Mouse (Mus musculus): ENCODE data around the gene Dock1. TPM values are rescaled to one million over a fixed set of nuclear protein-coding genes. Genes with fewer than 3 reads are reported as not detected.
A peak's percentile ranks its signal among the peaks of the same experiment; 100 is the strongest.

Gene Dock1
- polyA plus RNA-seq, 1 experiment from 2014 or later: 29.0 TPM

- H3K36me3 ChIP-seq: peaks cover 11% of the 10 kb centered on the region
- ATAC-seq (ENCODE audit: insufficient read depth, low FRiP score, low read depth): peak; percentile 81
Observed at GRCm38 (mm10) chr7:135139153-135139612, 468.7 kb downstream of the Dock1 start.

DNA sequence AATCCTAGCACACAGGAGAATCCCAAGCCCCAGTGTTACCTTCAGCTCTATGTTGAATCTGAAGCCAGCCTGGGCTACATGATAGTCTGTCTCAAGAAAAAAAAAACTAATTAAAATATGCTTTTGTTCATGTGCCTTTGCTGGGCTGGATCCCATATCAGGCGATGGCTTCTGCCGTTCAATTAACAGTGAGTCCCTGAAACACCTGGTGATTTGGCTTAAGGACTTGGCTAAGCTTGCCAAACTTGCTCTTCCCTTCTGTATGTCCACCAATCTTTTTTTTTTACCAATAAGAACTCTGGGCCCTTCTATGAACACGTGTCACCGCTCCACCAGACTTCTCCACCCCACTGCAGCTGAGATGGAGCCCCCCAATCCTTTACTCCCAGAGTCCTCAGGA lies 474.3 kb downstream of the Dock1 start:
- no peaks in the 10 kb centered on the region for H3K27me3 ChIP-seq (replicated peaks)
- no peaks in the 10 kb centered on the region for H3K4me1 ChIP-seq
- H3K9me3 ChIP-seq: no peaks in the 10 kb centered on the region
- H3K36me3 ChIP-seq: peaks cover 25% of the 10 kb centered on the region
- no peak overlapping the region for H3K4me3 ChIP-seq (replicated peaks)
- H3K4me2 ChIP-seq: no peak overlapping the region
- no peak overlapping the region for H3K27ac ChIP-seq
- WGBS: 89% methylated on average over 4 of the region's 4 CpGs
- no peak overlapping the region for H3K9ac ChIP-seq
- ATAC-seq (ENCODE audit: insufficient read depth, low FRiP score, low read depth): no peak

More at GRCm38 (mm10) chr7:135139153-135139612, 468.7 kb downstream of the Dock1 start:
- no peaks in the 10 kb centered on the region for H3K9me3 ChIP-seq
- no peaks in the 10 kb centered on the region for H3K27me3 ChIP-seq (replicated peaks)
- H3K27ac ChIP-seq: no peak overlapping the region
- no peaks in the 10 kb centered on the region for H3K4me1 ChIP-seq
- H3K4me3 ChIP-seq (replicated peaks): no peak overlapping the region
- no peak overlapping the region for H3K4me2 ChIP-seq
- no peak overlapping the region for H3K9ac ChIP-seq
- WGBS: 49% methylated on average over 5 of the region's 5 CpGs

DNA sequence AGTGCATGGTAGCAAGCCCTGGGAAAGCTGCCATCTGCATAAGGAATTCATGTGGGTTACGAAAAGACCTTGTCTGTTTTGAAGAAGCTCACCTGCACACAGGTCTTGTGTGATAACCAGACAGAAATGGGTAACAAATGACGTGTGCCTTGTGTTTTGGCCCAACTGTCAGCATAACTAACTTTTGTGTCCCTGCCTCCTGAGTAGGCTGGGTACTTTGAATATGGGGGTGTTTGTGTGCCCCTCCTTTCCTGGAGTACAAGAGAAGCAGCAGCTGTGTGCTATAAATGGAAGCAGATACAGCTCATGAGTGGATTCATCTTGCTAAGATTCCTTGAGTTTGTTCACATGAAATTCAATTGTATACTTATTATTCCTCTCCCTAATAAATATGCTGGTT lies 480.5 kb downstream of the Dock1 start:
- 73% methylated on average over 2 of the region's 2 CpGs for WGBS
- no peak overlapping the region for H3K9ac ChIP-seq

DNA sequence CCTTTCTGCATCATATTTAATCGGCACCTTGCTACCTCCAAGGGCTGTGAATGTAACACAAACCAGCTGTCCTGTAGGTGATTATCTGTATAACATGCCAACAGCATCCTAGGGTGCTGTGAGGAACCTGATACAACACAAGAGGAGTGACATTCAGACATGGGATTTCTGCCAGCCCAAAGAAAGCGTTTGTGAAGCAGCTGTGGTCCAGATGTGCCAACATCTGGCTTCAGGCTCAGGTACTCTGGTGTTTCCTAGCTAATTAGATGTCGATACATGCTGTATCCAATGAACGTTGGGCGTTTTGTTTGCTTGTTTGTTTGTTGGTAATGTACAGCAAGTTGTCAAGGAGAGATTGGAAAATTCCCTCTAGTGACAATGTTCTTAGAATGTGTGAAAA lies 487.1 kb downstream of the Dock1 start:
- no peaks in the 10 kb centered on the region for H3K4me1 ChIP-seq
- H3K36me3 ChIP-seq: peaks cover 14% of the 10 kb centered on the region; the same call in 1 of the 2 replicates
- H3K4me2 ChIP-seq: no peak overlapping the region
- no peak overlapping the region for H3K27ac ChIP-seq
- no peaks in the 10 kb centered on the region for H3K27me3 ChIP-seq (replicated peaks)
- no peak for ATAC-seq (ENCODE audit: insufficient read depth, low FRiP score, low read depth)
- no peaks in the 10 kb centered on the region for H3K9me3 ChIP-seq
- WGBS: 79% methylated on average over 5 of the region's 5 CpGs
- no peak overlapping the region for H3K9ac ChIP-seq
- no peak overlapping the region for H3K4me3 ChIP-seq (replicated peaks)

More for the DNA sequence above, 480.5 kb downstream of the Dock1 start:
- Histone ChIP-seq H3K27me3 (replicated peaks) (no peaks in the 10 kb centered on the region), H3K4me2 (no peak overlapping the region), H3K4me1 (no peaks in the 10 kb centered on the region), H3K27ac (no peak overlapping the region), H3K4me3 (replicated peaks) (no peak overlapping the region), H3K36me3 (peaks cover 15% of the 10 kb centered on the region), H3K9me3 (no peaks in the 10 kb centered on the region)
- ATAC-seq (ENCODE audit: insufficient read depth, low FRiP score, low read depth): no peak

GRCm38 (mm10) chr7:135158381-135158780 lies 487.9 kb downstream of the Dock1 start:
- 91% methylated on average over 10 of the region's 10 CpGs for WGBS
- Histone ChIP-seq H3K27me3 (replicated peaks) (no peaks in the 10 kb centered on the region), H3K4me1 (no peaks in the 10 kb centered on the region), H3K9ac (no peak overlapping the region), H3K9me3 (no peaks in the 10 kb centered on the region), H3K36me3 (peaks cover 18% of the 10 kb centered on the region), H3K4me2 (no peak overlapping the region), H3K4me3 (replicated peaks) (no peak overlapping the region), H3K27ac (no peak overlapping the region)
- no peak for ATAC-seq (ENCODE audit: insufficient read depth, low FRiP score, low read depth)

DNA sequence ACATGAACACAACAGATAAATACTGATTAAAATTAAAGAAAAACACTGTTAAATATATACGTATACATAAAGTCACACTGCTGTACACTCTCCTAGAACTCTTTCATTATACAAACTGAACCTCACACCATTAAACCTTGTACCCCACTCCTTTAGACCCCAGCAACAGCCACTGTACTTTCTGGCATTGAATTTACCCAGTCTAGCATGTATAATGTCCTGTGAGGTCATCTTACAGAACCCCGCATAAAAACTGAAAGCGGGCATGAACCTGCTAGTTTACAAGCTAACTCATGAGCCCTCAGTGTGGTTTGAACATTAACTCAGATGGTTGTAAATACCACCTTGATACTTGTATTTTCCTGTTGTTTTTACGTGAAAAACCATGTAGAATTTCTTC lies 489.2 kb downstream of the Dock1 start:
- Histone ChIP-seq H3K4me3 (replicated peaks) (no peak overlapping the region), H3K27ac (no peak overlapping the region), H3K27me3 (replicated peaks) (no peaks in the 10 kb centered on the region), H3K4me1 (no peaks in the 10 kb centered on the region), H3K36me3 (peaks cover 18% of the 10 kb centered on the region; the same call in 1 of the 2 replicates), H3K4me2 (no peak overlapping the region), H3K9ac (no peak overlapping the region), H3K9me3 (no peaks in the 10 kb centered on the region)
- WGBS: 85% methylated on average over 4 of the region's 4 CpGs
- no peak for ATAC-seq (ENCODE audit: insufficient read depth, low FRiP score, low read depth)

GRCm38 (mm10) chr7:135165155-135165554 lies 494.7 kb downstream of the Dock1 start:
- H3K4me3 ChIP-seq (replicated peaks): no peak overlapping the region
- no peaks in the 10 kb centered on the region for H3K9me3 ChIP-seq
- H3K4me1 ChIP-seq: no peaks in the 10 kb centered on the region
- no peak overlapping the region for H3K27ac ChIP-seq
- no peaks in the 10 kb centered on the region for H3K27me3 ChIP-seq (replicated peaks)
- 0 out of 2 replicates have a peak, but pooled peaks have one; percentile 50 for ATAC-seq (ENCODE audit: insufficient read depth, low FRiP score, low read depth)
- 41% methylated on average over 3 of the region's 3 CpGs for WGBS
- H3K36me3 ChIP-seq: peaks cover 26% of the 10 kb centered on the region
- H3K9ac ChIP-seq: no peak overlapping the region
- no peak overlapping the region for H3K4me2 ChIP-seq

DNA sequence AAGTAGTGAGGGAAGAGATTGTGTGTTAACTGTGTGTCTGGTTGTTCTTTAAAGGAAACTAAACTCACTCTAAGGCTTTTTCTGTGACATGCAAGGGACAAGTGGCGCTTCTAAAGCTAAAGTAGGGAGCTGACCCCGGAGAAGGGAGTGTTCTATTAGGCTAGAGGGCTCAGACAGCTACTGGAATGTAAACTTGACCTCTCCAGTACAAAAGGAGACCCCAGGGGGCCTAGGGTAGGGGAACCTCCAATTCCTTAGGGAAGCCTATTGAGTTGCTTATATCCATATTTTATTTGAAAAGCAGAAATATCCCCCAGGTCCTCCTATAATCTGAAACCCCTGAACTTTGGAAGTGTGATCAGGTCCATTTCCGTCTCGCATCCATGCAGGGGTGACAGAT lies 499.5 kb downstream of the Dock1 start:
- Histone ChIP-seq H3K4me3 (replicated peaks) (no peak overlapping the region), H3K4me1 (no peaks in the 10 kb centered on the region), H3K9me3 (no peaks in the 10 kb centered on the region), H3K9ac (no peak overlapping the region), H3K27me3 (replicated peaks) (no peaks in the 10 kb centered on the region), H3K27ac (no peak overlapping the region), H3K36me3 (peaks cover 17% of the 10 kb centered on the region), H3K4me2 (no peak overlapping the region)
- no peak for ATAC-seq (ENCODE audit: insufficient read depth, low FRiP score, low read depth)
- 69% methylated on average over 4 of the region's 4 CpGs for WGBS

DNA sequence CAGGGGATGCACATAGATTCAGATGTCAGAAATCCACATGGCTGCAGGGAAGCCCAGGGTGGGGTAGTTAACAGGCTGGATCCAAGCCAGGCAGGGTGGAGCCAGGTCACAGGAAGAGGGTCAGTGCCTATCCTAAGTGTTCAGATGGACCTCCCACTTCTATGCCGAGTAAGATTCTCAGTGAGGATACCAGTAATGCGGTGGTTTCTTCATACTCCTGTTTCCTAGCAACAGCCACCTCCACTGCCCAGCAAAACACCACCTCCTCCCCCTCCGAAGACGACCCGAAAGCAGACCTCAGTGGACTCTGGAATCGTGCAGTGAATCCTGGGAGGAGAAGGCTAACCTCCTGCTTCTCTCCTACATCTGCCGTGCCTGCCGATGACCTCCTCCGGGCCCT lies 501.8 kb downstream of the Dock1 start:
- Histone ChIP-seq H3K36me3 (peaks cover 18% of the 10 kb centered on the region), H3K27ac (no peak overlapping the region), H3K9ac (no peak overlapping the region), H3K27me3 (replicated peaks) (no peaks in the 10 kb centered on the region), H3K4me3 (replicated peaks) (no peak overlapping the region), H3K9me3 (no peaks in the 10 kb centered on the region), H3K4me2 (no peak overlapping the region), H3K4me1 (no peaks in the 10 kb centered on the region)
- WGBS: 62% methylated on average over 9 of the region's 9 CpGs
- no peak for ATAC-seq (ENCODE audit: insufficient read depth, low FRiP score, low read depth)

- no peaks in the 10 kb centered on the region for H3K9me3 ChIP-seq
- no peak overlapping the region for H3K4me2 ChIP-seq
- no peak for ATAC-seq (ENCODE audit: insufficient read depth, low FRiP score, low read depth)
- no peaks in the 10 kb centered on the region for H3K36me3 ChIP-seq
- no peaks in the 10 kb centered on the region for H3K27me3 ChIP-seq (replicated peaks)
- WGBS: 93% methylated on average over 3 of the region's 3 CpGs
- no peak overlapping the region for H3K27ac ChIP-seq
- H3K9ac ChIP-seq: no peak overlapping the region
- no peak overlapping the region for H3K4me3 ChIP-seq (replicated peaks)
- H3K4me1 ChIP-seq: no peaks in the 10 kb centered on the region
Observed at GRCm38 (mm10) chr7:135194190-135194589, 523.7 kb downstream of the Dock1 start.

DNA sequence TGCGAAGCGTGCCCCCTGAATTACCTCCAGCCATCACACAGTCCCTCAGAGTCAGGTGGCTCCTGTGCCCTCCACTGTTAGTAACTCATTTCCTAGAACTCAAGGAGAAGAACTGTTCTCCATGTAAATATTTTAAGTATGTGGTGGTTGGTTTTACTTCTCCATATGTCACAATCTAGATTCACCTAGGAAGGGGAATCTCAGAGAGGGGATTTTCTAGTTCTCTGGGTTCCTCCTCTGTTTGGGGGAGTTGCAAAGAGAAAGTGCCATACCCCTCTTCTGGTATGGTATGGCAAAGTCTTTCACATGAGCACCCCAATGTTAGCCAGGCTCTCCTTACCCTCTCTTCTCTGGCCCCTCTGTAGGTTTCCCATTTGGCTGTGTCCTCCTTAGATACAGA lies 525.2 kb downstream of the Dock1 start:
- Histone ChIP-seq H3K4me3 (replicated peaks) (no peak overlapping the region), H3K27me3 (replicated peaks) (no peaks in the 10 kb centered on the region), H3K4me1 (no peaks in the 10 kb centered on the region), H3K27ac (no peak overlapping the region), H3K36me3 (no peaks in the 10 kb centered on the region), H3K9ac (no peak overlapping the region), H3K9me3 (no peaks in the 10 kb centered on the region), H3K4me2 (no peak overlapping the region)
- ATAC-seq (ENCODE audit: insufficient read depth, low FRiP score, low read depth): no peak
- 86% methylated on average over 2 of the region's 2 CpGs for WGBS

DNA sequence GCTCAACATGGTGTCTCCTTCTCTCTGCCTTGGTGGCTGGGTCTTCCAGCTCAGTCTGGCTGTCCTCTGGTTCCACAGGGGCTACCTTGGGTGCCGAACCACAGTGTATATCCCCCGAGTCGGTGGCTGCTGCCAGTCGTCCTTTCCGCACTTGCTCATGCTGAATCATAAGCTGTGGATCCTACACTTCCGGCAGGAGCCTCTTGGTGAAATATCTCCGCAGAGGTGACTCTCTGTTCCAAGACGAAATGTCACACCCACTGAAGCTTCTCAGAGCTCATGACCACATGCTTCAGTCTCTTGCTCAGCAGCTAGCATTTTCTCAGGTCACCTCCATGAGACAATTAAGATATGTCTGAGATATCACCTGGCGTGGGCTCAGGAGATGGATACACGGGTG lies 526.4 kb downstream of the Dock1 start:
- Histone ChIP-seq H3K9ac (no peak overlapping the region), H3K36me3 (no peaks in the 10 kb centered on the region), H3K4me1 (no peaks in the 10 kb centered on the region), H3K9me3 (no peaks in the 10 kb centered on the region), H3K4me3 (replicated peaks) (no peak overlapping the region), H3K27ac (no peak overlapping the region), H3K4me2 (no peak overlapping the region), H3K27me3 (replicated peaks) (no peaks in the 10 kb centered on the region)
- no peak for ATAC-seq (ENCODE audit: insufficient read depth, low FRiP score, low read depth)
- WGBS: 84% methylated on average over 10 of the region's 10 CpGs

DNA sequence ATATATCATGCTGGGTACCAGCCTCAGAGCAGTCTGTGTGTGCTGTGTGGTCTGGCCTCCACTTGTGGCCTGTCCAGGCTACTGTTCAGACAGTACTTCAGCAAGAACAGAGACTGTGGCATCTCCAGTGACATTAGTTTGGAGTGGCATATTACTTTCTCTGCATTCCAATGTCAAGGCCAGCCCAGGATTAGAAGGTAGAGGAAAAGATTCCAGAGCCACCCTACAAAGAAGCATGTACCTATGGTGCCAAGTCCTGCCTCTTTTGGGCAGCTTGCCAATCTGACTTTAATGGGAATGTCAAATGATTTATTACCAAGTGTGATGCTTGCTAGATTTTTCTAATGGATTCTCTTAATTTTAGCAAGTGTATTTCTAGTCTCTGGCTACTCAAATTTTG lies 533.5 kb downstream of the Dock1 start:
- Histone ChIP-seq H3K9ac (no peak overlapping the region), H3K9me3 (no peaks in the 10 kb centered on the region), H3K27me3 (replicated peaks) (no peaks in the 10 kb centered on the region), H3K4me3 (replicated peaks) (no peak overlapping the region), H3K27ac (no peak overlapping the region), H3K4me2 (no peak overlapping the region), H3K36me3 (no peaks in the 10 kb centered on the region), H3K4me1 (no peaks in the 10 kb centered on the region)
- ATAC-seq (ENCODE audit: insufficient read depth, low FRiP score, low read depth): no peak

All from stomach, embryonic 15.5 days (tissue).